Mouse (Mus musculus) yolk sac, embryonic 10.5 days (tissue): ENCODE results near the gene Psmd9.

ENCODE experiments used
- DNase-seq: peaks from one replicate; pipeline ENCODE4 v3.0.0-alpha.2; 2017; ENCODE audit warnings: low spot score

Gene Psmd9

DNA sequence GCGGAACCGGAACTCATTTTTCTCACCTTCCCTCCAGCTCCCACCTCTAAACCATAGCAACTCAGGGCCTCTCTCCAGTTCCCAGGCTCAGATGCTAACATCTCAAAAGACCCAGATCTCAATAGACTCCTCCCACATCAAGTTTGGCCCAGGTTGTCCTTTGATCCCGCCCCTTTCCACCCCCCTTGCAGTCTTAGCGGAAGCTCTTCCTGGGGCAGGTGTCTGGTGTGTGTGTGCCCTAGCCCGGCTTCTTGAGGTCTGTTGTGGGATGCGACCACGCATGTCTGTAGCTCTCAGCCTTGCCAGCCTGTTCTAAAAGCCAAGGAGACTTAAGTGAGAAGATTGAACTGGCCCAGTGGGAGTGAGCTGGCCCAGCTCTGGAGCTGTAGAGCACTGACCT lies 18.6 kb upstream of the Psmd9 start:
- peak; percentile 31 for DNase-seq

DNA sequence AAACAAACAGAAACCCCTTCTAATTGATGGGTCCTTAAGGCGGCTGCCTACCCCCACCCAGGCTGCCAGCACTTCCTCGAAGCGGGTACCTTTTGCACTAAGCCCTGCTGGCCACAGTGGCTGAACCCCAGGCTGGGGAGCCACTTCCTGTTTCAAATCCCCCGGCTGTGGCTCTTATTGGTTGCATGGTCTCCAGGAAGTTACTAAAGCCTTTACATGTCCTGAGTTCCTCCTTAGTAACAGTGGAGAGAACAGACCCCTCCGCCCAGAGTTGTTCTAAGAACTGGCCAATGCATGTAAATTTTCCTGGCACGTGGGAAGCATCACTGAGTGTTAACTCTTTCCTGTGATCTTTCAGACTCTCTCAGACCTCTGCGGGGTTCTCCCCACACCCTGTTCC lies 18.1 kb upstream of the Psmd9 start:
- no peak for DNase-seq

DNA sequence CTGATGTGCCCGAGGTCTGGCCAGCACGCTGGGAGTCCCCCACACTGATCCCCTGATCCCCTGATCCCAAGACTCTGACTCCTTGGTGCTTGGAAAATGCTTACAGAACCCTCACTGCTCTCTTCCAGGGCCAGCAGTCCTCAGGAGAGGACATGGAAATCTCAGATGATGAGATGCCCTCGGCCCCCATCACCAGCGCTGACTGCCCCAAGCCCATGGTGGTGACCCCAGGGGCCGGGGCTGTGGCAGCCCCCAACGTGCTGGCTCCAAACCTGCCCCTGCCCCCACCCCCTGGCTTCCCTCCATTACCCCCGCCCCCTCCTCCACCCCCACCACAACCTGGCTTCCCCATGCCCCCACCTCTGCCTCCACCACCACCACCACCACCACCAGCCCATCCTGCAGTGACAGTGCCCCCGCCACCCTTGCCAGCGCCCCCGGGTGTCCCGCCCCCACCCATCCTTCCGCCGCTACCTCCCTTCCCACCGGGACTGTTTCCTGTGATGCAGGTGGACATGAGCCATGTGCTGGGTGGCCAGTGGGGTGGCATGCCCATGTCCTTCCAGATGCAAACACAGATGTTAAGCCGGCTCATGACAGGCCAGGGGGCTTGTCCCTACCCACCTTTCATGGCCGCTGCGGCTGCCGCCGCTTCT lies 17.4 kb upstream of the Psmd9 start:
- no peak for DNase-seq

DNA sequence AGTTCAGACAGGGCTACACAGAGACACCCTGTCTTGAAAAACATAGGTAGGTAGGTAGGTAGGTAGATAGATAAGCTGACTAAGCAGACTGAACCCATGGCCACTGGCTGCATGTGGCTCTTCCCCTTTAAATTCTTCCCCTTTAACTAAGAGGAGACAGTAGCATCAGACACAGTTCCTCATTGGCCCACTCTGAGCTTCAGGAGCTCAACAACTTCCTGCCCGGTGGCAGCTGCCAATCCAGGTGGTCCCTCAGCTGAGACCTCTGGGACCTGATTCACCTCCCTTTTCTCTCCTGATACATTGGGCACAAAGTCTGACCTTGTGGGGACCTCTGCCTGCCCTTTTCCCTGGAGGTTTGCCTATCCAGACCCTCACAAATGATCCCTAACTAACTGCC lies 16.3 kb upstream of the Psmd9 start:
- no peak for DNase-seq

DNA sequence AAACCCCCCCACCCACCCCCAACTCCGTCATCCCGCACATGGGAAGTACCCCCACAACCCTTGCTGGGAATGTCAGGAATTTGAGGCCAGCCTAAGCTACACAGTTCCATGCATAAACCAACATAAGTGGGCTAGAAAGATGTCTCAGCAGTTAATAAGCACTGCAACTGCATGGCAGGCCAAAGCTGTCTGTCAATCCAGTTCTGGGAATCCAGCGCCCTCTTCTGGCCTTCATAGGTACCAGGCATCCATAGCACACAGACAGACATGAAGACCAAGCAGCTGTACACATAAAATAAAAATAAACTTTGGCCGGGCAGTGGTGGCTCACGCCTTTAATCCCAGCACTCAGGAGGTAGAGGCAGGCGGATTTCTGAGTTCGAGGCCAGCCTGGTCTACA lies 13.8 kb upstream of the Psmd9 start:
- DNase-seq: peak; percentile 69

DNA sequence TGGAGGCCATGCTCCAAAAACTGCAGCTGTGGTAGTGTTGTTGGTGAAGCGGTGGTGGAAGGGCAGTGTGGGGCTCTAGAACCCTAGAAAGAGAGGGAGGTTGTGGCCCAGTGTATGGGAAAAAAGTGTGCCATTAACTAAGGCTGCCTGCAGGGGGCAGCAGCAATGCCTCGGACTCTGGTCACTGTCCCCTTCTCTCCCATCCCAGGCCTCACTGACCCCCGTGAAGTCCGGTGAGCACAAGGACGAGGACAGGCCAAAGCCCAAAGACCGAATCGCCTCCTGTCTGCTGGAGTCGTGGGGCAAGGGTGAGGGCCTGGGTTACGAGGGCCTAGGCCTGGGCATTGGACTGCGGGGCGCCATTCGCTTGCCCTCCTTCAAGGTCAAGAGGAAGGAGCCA lies 12.4 kb upstream of the Psmd9 start:
- no peak for DNase-seq

DNA sequence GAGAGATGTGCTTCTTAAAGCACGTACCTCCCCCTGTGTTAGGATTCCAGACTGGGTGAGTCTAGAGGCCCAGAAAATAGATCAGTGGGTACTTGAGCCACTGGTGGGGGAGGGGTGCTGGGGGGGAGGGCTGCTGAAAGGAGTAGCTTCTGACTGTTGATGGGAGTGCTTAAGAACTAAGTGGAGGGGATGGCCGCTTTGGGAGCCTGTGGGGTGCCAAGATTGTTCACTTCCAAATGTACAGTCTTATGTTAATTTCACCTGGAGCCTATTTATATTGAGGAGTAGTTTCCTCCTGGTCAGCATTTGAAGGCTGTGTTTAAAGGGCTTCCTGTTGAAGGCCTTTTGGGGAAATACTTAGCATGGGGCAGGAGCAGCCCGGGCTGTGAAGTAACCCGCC lies 11.2 kb upstream of the Psmd9 start:
- DNase-seq: no peak

DNA sequence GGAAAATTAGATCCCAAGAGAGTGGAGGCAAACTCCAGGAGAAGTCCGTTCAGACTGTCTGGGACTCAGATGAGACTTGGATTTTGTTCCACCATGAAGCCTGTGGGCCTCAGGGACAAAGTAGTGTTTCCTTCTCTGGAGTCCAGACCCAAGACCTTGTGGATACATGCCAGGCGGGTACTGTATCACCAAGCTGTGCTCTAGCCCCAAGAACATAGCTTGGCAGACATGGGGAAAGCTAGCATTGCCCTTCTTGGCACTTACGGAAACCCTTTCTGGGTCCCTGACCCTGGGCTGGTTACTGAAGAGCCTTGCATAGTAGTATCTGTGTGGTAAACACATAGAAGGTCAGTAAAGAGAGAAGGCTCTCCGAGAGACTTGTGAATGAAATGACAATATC lies 9.8 kb upstream of the Psmd9 start:
- no peak for DNase-seq

DNA sequence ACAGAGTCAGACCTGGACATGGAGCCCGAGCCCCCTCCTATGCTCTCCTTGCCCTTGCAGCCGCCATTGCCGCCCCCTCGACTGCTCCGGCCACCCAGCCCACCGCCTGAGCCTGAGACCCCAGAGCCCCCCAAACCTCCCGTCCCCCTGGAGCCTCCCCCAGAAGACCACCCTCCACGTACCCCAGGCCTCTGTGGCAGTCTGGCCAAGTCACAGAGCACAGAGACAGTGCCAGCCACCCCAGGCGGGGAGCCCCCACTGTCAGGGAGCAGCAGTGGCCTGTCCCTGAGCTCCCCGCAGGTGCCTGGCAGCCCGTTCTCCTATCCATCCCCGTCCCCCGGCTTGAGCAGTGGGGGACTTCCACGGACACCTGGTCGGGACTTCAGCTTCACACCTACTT lies 9.3 kb upstream of the Psmd9 start:
- no peak for DNase-seq

DNA sequence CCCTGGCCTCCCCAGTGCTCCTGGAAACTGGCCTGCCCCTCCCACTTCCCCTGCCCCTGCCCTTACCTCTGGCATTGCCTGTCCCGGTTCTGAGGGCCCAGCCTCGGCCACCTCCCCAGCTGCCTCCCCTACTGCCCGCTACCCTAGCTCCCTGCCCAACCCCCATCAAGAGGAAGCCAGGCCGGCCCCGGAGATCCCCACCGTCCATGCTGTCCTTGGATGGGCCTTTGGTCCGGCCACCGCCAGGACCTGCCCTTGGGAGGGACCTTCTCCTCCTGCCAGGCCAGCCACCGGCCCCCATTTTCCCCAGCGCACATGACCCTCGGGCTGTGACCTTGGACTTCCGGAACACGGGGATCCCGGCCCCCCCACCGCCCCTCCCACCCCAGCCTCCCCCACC lies 8.9 kb upstream of the Psmd9 start:
- DNase-seq: no peak

DNA sequence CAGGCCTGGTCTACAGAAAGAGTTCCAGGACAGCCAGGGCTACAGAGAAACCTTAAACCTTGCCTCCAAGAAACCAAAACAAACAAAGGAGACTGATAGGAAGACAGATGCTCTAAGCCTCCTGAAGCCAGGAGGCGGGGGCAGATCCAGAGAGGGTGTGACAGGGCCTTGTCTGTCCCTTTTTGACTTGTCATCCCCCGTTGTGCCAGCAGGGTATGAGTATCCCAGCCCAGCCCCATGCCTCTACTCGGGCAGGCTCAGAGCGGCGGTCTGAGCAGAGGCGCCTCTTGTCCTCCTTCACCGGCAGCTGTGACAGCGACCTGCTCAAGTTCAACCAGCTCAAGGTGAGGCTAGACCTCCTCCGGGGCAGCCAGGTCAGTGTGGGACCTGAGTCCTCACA lies 6.3 kb upstream of the Psmd9 start:
- DNase-seq: no peak

DNA sequence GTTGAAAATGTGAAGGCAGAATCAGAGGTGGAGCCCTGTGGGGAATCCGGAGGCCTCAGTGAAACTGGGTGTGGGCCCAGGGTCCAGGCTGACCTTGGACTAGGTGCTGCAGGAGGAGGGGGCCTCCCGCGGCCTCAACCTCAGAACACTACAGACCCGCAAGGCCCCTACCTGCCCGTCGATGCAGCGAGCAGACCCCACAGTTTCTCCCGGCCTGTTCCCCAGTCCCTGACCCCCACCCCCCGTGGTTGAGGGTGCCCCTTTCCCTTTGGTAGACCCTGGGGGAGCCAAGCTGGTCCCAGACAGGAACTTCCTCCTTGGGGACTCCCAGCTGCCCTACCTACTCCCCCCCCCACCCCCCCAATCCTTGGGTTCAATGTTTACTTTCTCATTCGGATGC lies 2.8 kb upstream of the Psmd9 start:
- no peak for DNase-seq

DNA sequence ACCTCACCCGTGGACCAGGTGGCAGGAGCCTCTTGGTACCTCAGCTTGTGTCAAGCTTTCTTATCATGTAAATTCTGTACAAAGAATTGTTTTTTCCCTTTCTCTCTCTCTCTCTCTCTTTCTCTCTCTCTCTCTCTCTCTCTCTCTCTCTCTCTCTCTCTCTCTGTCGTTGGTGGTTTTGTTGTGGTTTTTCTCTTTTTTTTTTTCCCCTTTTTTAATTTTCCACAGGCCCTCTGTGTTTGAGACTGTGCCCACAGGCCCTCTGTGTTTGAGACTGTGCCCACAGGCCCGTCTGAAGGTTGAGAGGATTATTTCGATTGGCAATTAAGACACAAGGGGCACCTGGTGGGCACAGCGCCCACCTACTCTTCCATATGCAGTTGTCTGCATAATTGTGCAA lies 1.6 kb upstream of the Psmd9 start:
- DNase-seq: no peak

DNA sequence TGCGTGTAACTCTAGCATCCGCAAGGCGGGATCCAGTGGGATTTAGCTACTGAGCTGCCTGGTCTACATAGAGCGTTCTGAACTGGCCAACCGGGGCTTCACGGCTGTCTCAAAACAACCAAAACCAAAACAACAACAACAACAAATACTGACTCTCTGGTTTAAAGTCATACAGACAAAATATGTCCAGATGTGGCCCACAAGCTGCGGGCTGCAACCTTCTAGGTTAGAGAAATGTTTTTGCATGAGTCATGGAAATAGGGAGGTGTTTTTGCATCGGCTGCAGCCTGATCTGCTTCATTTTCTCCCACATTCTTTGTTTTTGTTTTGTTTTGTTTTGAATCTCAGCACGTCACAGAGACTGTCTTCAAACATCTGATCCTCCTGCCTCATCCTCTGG lies 1.2 kb downstream of the Psmd9 start:
- no peak for DNase-seq

DNA sequence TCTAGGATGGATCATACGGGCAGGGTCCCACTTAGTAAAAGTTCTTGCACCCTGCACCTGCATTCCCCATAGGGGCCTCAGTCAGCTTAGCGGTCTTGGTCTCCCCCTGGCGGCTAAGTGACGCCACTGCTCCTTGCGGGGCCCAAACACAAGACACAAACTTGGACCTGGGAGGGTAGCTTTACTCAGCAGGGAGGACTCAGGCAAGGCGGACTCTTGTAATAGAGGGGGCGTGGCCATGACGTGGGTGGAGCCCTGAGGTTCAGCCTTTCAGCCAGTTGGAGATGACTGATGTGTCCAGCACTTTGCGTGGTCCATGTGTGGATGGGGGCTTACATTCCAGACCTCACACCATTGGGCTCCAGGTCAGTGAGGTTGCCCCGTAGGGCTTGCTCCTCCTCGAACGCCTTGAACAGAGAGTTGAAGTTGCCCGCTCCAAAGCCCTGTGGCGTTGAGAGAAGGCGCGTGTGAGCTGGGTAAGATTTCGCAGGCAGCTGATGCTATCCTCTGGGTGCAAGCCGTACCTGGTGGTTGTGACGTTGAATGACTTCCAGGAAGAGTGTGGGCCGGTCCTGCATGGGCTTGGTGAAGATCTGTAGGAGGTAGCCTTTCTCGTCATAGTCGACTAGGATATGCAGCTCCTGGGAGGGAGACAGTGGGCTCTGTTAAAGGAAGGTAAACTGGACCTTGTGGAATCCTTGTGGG lies 2.6 kb downstream of the Psmd9 start:
- DNase-seq: peak; percentile 82

DNA sequence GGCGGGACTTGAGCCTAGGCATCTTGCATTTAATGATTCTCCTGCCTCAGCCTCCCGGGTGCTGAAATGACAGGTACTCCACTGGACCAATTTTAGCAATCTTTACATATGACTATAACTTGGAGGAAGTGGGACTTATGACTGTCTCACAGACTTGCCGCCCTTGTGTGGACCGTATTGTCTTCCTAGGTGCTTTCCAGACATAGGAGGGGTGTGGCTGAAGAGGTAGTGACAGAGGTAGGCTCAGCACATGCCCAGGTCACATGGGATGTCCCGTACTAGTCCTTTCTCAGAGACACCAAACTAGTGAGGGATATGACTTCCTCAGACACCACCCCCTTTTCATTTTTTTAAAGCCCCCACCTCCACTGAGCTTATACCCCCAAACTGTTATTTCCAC lies 9.6 kb downstream of the Psmd9 start:
- DNase-seq: no peak

DNA sequence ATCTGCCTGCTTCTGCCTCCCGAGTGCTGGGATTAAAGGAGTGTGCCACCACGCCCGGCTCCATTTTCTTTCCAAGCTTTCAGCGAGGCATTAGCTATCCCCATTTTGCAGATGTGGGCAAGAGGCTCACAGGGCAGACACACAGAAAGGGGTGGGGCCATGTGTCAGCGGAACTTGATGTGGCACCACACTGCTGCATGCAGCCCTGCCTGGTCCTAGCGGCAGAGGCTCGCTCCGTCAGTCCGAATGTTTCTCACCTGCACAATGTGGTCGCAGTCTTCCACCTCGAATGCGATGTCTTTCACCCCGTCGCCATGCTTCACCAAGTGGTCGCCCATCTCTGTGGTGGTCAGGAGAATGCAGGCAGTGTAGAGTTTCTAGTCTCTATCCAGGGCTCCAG lies 11.2 kb downstream of the Psmd9 start:
- no peak for DNase-seq

DNA sequence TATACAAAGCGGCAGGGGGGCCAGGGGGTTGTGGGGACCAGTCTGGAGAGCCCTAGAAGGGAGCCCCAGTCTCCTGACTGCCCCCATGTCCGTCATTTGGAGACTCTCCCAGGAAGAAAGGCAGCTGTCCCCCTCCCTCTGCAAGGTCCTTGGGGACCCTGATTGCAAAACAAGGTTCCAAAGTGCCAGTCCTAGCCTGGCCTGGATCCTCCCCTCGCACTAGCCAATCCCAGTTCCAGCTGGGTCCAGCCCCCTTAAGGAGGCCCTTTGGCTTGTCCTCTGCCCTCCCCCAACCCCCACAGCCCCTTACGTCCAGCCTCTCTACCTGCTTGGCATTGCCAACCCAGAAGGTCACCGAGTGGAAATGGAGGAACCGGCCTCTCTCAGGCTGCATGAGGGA lies 12.3 kb downstream of the Psmd9 start:
- DNase-seq: no peak

DNA sequence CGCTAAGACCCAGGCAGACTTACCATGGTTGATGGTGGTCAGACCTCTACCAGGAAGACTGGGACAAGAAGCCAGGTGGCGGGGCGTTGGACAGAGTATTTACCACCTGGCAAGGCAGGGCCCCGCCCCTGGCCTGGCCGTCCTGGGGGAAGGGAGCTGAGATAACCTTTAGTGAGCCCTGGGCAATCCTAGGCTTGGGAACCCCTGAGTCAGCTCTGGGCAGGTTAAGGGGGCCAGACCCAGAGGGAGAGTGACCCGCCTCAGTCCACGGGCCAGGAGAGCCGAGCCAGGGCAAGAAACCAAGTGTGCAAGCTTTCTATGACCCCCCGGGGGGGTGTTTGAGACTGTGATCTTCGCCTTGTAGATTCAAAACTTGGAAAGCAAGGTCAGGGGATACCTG lies 13.4 kb downstream of the Psmd9 start, which contains the start of gene Hpd:
Gene Hpd, minus strand, starts transcription at position 77 of the 400 bp plus-strand sequence.
- DNase-seq: no peak

DNA sequence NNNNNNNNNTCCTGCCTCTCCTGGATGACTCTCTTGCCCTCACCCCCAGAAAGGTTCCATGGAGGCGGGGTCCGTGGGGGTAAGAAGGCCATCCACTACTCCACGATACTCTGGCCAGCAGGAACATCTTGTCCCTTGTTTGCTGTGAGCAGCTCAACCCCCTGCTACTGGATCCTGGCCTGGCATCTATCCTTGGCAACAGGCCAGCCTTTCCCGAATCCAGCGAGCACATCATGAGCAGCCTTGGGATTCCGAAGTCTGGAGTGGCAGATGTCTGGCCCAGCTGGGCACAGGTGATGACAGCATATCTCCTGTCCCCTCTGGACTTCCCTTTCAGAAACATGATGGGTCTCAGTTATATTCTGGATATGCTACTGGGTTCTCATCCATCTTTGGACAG lies 16.8 kb downstream of the Psmd9 start:
- DNase-seq: no peak

DNA sequence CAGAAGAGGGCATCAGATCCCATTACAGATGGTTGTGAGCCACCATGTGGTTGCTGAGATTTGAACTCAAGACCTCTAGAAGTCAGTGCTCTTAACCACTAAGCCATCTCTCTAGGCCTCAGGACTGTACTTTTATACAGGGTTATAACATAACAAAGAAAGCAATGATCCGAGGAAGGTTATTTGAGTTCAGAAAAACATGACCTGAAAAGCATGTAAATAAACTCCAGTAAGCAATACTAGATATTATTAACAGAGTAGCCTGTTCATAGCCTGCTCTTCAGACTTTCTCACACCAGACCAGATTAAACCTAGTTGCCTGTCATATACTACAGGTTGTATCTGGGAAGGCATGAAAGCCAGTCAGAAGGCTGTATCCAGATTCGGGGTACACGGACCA lies 18.1 kb downstream of the Psmd9 start:
- no peak for DNase-seq

DNA sequence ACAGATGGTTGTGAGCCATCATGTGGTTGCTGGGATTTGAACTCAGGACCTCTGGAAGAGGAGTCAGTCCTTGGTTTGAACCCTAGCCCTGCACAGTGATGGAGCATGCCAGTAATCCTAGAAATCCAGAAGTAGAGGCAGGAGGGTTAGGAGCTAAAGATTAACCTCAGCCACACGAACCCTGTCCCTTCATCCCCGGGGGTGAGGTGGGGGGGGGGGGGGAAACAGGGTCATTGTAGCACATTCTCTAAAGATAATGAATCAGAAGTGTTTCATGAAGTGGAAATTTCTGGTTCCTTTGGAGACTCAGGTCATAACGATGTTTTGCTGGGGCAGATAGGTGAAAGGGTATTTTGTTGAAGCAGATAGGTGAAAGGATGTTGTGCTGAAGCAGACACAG lies 21.7 kb downstream of the Psmd9 start:
- no peak for DNase-seq

DNA sequence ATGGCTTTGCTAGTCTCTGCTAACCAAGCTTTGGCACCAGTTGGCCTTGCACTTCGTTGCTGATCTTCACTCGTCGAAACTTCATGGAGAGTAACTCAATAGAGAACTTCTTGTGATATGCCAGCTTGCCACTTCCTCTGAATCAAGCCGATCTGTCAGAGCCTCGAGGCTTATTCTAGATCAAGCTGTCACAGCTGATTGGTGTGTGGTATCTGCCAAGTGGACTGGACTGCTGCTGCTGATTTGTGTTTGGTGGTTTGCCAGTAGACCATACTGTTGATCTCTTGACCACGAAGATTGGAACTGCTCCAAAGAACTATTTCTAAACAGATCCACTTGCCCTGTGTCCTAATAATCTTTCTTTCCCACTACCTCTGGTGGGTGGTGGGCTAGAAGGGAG lies 22.2 kb downstream of the Psmd9 start:
- DNase-seq: no peak

DNA sequence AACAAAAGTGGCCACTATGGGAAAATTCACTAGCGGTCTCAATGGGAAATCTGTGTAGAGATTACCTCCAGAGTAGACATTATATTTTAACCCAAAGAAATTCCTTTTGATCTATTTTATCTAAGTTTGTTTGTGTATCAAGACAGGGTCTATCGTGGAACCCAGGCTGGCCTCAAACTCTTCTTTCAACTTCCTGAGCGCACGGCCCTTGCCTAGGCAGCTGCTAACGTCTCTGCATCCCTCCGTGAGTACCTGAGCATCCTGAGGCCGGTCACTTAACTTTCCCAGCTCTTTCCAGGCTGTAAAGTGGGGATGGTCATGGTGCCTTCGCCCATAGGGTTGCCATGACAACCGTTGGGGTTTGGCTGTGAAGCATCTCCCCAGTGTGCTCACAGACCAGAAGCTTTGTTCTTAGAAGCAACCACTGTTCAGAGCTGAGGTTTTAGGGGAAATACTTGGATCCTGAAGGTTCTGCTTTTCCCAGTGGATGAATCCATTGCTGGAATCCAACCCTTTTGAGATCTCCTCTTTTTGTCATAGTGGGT lies 23.5 kb downstream of the Psmd9 start:
- DNase-seq: no peak
